Mouse (Mus musculus): Measurements from ENCODE around the gene Srr.

DNA sequence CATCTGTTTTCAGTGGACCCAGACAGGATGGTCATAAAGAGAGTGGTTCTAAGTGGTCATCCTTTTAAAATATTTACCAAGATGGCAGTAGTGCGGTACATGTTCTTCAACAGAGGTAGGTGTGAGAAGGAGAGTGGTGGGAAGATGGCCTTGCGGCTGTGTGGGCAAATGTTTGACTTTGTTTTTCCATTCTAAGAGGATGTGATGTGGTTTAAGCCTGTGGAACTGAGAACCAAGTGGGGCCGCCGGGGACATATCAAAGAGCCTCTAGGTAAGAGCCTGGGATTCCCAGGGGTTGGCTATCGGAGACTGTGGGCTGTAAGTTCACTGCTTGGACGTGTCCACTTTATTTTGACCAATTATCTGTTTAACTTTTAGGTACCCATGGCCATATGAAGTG, 17.9 kb downstream of the Srr start:
- no peak for TF ChIP-seq CTCF (conservative IDR thresholded peaks at IDR 0.05; ENCODE audit: low read length)
- no peak for TF ChIP-seq NANOG (IDR thresholded peaks at IDR 0.05; ENCODE audit: borderline replicate concordance, low read length)
- no peak for TF ChIP-seq POU5F1 (IDR thresholded peaks at IDR 0.05; ENCODE audit: borderline replicate concordance, low read length)
